Mouse (Mus musculus): ENCODE results near the gene Iqch. TPM values are rescaled to one million over a fixed set of nuclear protein-coding genes. Genes with fewer than 3 reads are reported as not detected.

The Iqch gene
- polyA plus RNA-seq, 1 experiment: not detected

DNA sequence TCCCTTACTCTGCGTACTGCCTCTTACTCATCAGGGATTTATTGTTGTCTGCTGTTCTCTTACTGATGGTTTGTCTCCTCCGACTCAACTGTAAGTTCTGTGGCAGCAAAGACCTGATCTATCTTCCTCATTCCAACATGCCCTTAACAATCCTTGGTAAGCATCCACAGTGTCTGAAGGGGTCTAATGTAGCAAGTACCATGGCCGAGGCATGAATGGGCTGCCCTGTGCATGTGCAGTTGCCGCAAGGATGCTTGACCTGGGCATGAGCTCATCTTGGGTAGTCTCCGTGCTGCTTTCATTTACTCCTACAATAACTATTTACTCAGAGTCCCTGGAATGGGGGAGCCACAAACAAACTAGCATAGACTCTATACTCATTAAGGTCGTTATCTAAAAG is 17.0 kb downstream of the Iqch start:
- Histone ChIP-seq H3K27ac (ENCODE audit: insufficient read depth, low read depth, low read length) (no peak overlapping the region), H3K4me3 (ENCODE audit: low read depth, low read length) (no peak overlapping the region), H3K36me3 (ENCODE audit: control insufficient read depth, insufficient read depth, low read length) (no peaks in the 10 kb centered on the region), H3K4me1 (ENCODE audit: control insufficient read depth, insufficient read depth, insufficient read length, low read length) (peaks cover 3% of the 10 kb centered on the region; the same call in 1 of the 2 replicates), H3K27me3 (ENCODE audit: control insufficient read depth, insufficient read depth, low read length) (no peaks in the 10 kb centered on the region)
- TF ChIP-seq CTCF (IDR thresholded peaks at IDR 0.05; ENCODE audit: extremely low read depth, insufficient read length, insufficient replicate concordance, low read depth, low read length) (no peak), POLR2A (IDR thresholded peaks at IDR 0.05; ENCODE audit: low read depth, low read length) (no peak)
- WGBS: 61% methylated on average over 6 of the region's 6 CpGs

GRCm38 (mm10) chr9:63581778-63582177 is 20.5 kb downstream of the Iqch start:
- no peaks in the 10 kb centered on the region for H3K27me3 ChIP-seq (ENCODE audit: control insufficient read depth, insufficient read depth, low read length)
- H3K4me3 ChIP-seq (ENCODE audit: low read depth, low read length): no peak overlapping the region
- TF ChIP-seq POLR2A (IDR thresholded peaks at IDR 0.05; ENCODE audit: low read depth, low read length) (no peak), CTCF (IDR thresholded peaks at IDR 0.05; ENCODE audit: extremely low read depth, insufficient read length, insufficient replicate concordance, low read depth, low read length) (no peak)
- peaks cover 3% of the 10 kb centered on the region; the same call in 1 of the 2 replicates for H3K4me1 ChIP-seq (ENCODE audit: control insufficient read depth, insufficient read depth, insufficient read length, low read length)
- 86% methylated on average over 4 of the region's 4 CpGs for WGBS
- H3K27ac ChIP-seq (ENCODE audit: insufficient read depth, low read depth, low read length): no peak overlapping the region
- H3K36me3 ChIP-seq (ENCODE audit: control insufficient read depth, insufficient read depth, low read length): no peaks in the 10 kb centered on the region

- Histone ChIP-seq H3K27ac (ENCODE audit: insufficient read depth, low read depth, low read length) (no peak overlapping the region), H3K36me3 (ENCODE audit: control insufficient read depth, insufficient read depth, low read length) (no peaks in the 10 kb centered on the region), H3K4me1 (ENCODE audit: control insufficient read depth, insufficient read depth, insufficient read length, low read length) (peaks cover under 1% of the 10 kb centered on the region; the same call in 1 of the 2 replicates), H3K27me3 (ENCODE audit: control insufficient read depth, insufficient read depth, low read length) (no peaks in the 10 kb centered on the region), H3K4me3 (ENCODE audit: low read depth, low read length) (no peak overlapping the region)
- WGBS: 86% methylated on average over 2 of the region's 2 CpGs
- no peak for TF ChIP-seq CTCF (IDR thresholded peaks at IDR 0.05; ENCODE audit: extremely low read depth, insufficient read length, insufficient replicate concordance, low read depth, low read length)
- TF ChIP-seq POLR2A (IDR thresholded peaks at IDR 0.05; ENCODE audit: low read depth, low read length): no peak
These were observed 22.2 kb downstream of the Iqch start for GRCm38 (mm10) chr9:63580046-63580445.

DNA sequence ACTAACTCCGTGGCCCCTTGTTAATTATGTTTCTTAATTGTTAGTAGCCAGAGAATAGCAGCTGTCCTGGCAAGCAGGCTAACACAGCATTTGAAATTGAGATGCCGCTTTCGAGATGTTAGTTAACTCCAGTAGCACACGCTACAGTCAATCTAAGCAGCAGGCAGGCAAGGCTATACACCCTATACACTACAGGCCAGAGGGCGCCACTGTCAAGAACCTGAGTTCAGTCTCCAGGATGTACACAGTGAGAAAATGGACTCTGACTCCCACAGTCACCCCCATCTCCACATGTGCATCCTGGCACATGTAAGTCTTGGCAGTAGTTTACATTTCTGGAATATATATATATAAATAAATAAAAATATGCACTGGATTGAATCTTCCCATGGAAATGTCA is 22.6 kb downstream of the Iqch start:
- Histone ChIP-seq H3K36me3 (ENCODE audit: control insufficient read depth, insufficient read depth, low read length) (no peaks in the 10 kb centered on the region), H3K4me1 (ENCODE audit: control insufficient read depth, insufficient read depth, insufficient read length, low read length) (no peaks in the 10 kb centered on the region), H3K27me3 (ENCODE audit: control insufficient read depth, insufficient read depth, low read length) (no peaks in the 10 kb centered on the region), H3K27ac (ENCODE audit: insufficient read depth, low read depth, low read length) (no peak overlapping the region), H3K4me3 (ENCODE audit: low read depth, low read length) (no peak overlapping the region)
- TF ChIP-seq CTCF (IDR thresholded peaks at IDR 0.05; ENCODE audit: extremely low read depth, insufficient read length, insufficient replicate concordance, low read depth, low read length) (peak; percentile 27; the same call in 1 of the 2 replicates), POLR2A (IDR thresholded peaks at IDR 0.05; ENCODE audit: low read depth, low read length) (no peak)
- 82% methylated on average over 5 of the region's 5 CpGs for WGBS

GRCm38 (mm10) chr9:63577469-63577868 is 24.8 kb downstream of the Iqch start:
- no peaks in the 10 kb centered on the region for H3K36me3 ChIP-seq (ENCODE audit: control insufficient read depth, insufficient read depth, low read length)
- 87% methylated on average over 3 of the region's 3 CpGs for WGBS
- H3K4me3 ChIP-seq (ENCODE audit: low read depth, low read length): no peak overlapping the region
- no peak overlapping the region for H3K27ac ChIP-seq (ENCODE audit: insufficient read depth, low read depth, low read length)
- no peaks in the 10 kb centered on the region for H3K27me3 ChIP-seq (ENCODE audit: control insufficient read depth, insufficient read depth, low read length)
- TF ChIP-seq POLR2A (IDR thresholded peaks at IDR 0.05; ENCODE audit: low read depth, low read length) (no peak), CTCF (IDR thresholded peaks at IDR 0.05; ENCODE audit: extremely low read depth, insufficient read length, insufficient replicate concordance, low read depth, low read length) (no peak)
- no peaks in the 10 kb centered on the region for H3K4me1 ChIP-seq (ENCODE audit: control insufficient read depth, insufficient read depth, insufficient read length, low read length)

DNA sequence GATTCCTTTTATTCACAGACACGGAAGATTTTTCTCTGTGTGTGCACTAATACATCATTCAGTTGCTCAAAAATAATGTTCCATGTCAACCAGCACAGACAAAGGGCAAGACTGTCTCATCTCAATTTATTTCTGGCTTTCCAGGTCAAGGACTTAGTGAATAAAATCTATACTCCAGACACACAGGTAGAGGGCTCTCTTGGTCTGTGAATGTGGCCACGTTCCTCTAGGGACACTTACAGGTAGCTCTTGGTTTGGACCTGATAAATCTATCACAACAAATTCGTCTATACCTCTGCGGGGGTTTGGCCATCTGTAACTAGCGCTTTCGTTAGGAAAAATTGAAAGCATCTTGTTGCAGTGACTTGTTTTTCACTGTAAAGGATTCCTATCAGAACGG is 29.4 kb downstream of the Iqch start:
- H3K4me3 ChIP-seq (ENCODE audit: low read depth, low read length): no peak overlapping the region
- H3K27me3 ChIP-seq (ENCODE audit: control insufficient read depth, insufficient read depth, low read length): no peaks in the 10 kb centered on the region; the same call in 1 of the 2 replicates
- no peak for TF ChIP-seq CTCF (IDR thresholded peaks at IDR 0.05; ENCODE audit: extremely low read depth, insufficient read length, insufficient replicate concordance, low read depth, low read length)
- no peak overlapping the region for H3K27ac ChIP-seq (ENCODE audit: insufficient read depth, low read depth, low read length)
- WGBS: 61% methylated on average over 7 of the region's 7 CpGs
- no peaks in the 10 kb centered on the region for H3K4me1 ChIP-seq (ENCODE audit: control insufficient read depth, insufficient read depth, insufficient read length, low read length)
- H3K36me3 ChIP-seq (ENCODE audit: control insufficient read depth, insufficient read depth, low read length): no peaks in the 10 kb centered on the region

DNA sequence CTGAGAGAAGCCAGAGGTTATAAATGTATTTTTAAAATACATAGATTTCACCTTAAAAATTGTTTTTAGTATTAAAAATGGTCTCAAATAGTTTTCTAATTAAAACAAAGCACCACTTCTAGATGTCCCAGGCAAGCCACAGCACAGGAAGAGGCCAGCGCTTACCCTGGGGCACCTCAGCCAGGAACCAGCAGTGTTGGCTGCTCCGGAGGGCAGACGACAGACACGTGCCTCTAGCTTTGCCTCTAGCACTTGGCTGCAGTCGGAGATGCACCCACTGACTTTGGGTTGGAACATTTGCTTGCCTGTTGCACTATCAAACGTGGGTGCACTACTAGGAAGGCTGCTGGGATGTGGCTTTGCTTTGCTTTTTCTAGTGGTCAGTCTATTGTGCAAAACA is 30.4 kb downstream of the Iqch start:
- Histone ChIP-seq H3K36me3 (ENCODE audit: control insufficient read depth, insufficient read depth, low read length) (no peaks in the 10 kb centered on the region), H3K4me1 (ENCODE audit: control insufficient read depth, insufficient read depth, insufficient read length, low read length) (no peaks in the 10 kb centered on the region), H3K4me3 (ENCODE audit: low read depth, low read length) (no peak overlapping the region), H3K27me3 (ENCODE audit: control insufficient read depth, insufficient read depth, low read length) (no peaks in the 10 kb centered on the region; the same call in 1 of the 2 replicates), H3K27ac (ENCODE audit: insufficient read depth, low read depth, low read length) (no peak overlapping the region)
- 49% methylated on average over 6 of the region's 6 CpGs for WGBS
- TF ChIP-seq POLR2A (IDR thresholded peaks at IDR 0.05; ENCODE audit: low read depth, low read length) (no peak), CTCF (IDR thresholded peaks at IDR 0.05; ENCODE audit: extremely low read depth, insufficient read length, insufficient replicate concordance, low read depth, low read length) (no peak)

Data from small intestine, adult 2 months (tissue).